Mouse (Mus musculus) G1E-ER4 (cell line): ENCODE data around the gene Sept10. TPM values are rescaled to one million over a fixed set of nuclear protein-coding genes. Genes with fewer than 3 reads are reported as not detected.

Experiments
- GATA1 ChIP-seq: IDR thresholded peaks from one replicate; pipeline ENCODE4 v1.8.0; 2012; ENCODE audit warnings: low read length, inconsistent platforms
- polyA plus RNA-seq: library from polyadenylated mRNA; stranded (reverse); fragments of >175 nt; gene quantifications from 2 replicates; pipeline ENCODE4 v1.2.3, GENCODE M21; 2012

Sept10 gene
- polyA plus RNA-seq, 1 experiment = 0.23 TPM

DNA sequence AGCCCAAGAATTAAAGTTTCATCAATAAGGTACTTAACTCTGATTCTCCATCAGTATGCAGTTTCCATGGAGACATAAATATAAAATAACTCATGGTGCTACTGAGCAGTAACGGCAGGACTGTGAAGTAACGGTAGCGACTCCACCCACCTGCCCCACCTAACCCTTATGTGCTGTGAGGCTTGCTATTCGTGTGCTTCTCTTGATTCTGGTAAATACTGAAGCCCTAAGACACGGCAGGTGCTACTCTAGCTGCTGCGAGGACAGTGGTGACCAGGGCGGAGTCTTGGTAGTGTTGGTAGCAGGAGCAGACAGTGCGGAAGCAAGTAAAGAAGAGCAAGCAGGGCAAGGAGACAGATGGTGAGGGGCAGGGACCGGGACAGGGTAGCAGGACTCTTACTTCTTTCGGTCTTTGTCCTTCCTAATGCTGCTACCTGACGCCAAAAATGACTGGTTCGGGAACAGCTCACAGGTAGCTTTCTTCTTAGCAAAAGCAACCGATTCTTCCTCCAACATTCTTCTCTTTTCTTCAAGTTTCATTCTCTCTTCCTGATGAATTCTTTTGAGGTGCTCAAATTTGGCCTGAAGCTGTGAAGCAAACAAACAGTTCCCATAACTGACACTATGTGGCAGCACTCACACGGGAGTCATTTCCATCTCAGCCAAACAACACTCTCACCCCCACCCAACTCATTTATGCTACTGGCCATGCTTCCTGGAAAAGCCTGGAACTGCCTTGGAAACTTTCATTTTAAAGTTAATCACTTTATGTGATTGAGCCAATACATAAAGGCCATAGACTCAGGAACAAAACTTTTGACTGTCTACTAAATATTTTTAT is 55.3 kb downstream of the Sept10 start:
- TF ChIP-seq GATA1 = no peak

DNA sequence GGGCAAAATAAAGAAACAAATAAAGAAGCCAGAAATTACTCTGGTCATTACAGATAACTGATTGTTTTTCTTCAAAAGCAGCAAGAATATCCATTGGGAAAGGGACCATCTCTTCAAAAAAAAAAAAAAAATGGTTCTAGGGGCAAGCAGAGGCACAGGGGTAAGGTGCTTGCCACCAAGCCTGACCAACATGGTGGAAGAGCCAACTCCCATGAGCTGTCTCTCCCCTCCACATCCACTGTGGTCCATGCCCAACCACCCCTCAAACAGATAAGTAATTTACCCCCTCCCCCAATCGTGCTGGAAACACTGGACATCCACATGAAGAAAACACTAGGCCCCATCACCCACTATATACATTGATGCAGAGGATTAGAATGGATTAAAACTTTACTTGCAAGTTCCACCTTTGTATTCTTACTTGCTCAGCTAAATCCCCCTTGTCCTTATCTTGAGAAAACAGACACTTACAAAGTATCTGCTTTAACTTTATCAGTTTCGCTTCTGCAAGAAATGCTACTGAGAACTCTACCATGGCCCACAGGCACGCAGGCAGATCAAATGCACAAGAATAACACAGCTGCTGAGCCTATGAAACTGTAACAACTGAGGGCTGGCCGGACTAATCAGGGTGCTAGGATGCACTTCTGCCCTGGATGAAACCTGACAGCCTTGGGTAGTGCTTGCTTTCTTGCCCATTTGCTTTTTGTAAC is 59.3 kb downstream of the Sept10 start:
- TF ChIP-seq GATA1 = no peak

DNA sequence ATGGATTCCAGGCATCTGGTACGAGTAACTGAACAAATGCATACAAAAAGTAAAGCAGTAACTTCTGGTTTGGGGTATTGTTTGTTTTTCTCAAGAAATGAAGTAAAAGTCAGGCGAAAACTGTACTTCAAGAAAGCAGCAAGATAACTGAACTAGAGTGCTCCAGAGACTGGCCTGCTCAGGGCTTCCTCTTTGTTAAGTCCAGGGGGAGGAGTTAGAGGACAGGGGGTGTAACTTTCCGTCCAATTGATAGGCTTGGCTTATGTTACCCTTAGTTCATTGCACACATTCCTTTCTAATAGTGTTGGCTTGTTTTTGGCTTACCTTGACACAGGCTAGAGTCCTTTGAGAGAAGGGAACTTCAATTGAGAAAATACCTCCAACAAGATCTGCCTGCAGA is 63.0 kb downstream of the Sept10 start:
- TF ChIP-seq GATA1 = no peak

DNA sequence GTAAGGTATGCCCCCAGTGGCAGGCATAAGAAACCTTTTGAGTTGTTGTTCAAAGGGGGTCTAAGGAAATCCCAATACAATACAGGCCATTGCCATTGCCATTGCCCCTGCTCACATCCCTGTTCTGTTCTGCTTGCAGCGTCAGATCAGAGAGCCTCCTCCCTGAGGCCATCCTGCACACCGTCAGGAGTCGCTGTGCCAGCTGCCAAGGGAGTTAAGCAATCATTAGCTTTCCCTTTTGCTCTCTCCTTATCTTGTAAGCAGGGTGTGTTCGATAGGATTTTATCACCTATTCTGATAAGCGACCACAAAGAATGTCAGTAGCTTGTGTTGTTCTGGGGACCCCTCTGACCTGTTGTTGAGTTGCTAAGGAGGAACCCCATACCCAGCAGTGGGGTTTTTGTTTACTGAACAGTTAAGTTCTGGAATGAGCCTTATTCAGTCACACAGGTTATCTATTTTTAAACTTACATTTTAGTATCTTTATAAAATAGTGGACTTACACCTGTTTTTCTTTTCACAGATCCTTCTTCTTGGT is 69.0 kb downstream of the Sept10 start:
- no peak for TF ChIP-seq GATA1

DNA sequence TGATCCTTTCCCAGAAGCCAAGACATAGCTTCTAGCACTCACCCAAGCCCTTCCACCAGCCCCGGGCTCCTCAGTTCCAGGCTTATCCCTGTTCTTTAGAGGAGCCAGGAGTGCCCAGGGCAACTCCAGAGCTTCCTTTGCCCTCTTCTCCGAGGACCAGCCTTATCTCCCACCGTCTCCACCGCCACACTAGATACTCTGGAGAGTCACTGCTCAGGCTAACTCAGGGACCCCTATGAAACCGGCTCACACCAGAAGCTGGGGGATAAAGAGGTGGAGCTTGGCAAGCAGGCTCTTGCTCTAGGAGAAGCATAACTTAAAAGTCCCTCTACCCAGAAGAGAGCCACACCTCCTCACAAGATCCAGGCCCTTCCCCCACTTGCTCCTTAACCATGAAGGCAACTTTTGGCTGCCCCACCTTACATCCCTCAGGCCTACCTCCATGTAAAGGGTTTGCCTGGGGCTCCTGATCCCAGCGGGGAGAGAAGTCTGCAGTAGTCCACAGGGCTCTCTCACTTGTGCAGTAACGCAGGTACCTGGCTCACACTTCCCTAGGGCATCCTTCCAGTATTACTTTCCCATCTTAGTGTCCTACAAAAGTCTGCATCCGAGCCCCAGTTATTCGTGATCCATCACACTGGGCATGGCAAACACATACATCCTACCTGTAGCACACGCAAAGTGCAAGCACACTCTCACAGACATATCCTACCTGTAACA is 70.5 kb downstream of the Sept10 start:
- no peak for TF ChIP-seq GATA1

DNA sequence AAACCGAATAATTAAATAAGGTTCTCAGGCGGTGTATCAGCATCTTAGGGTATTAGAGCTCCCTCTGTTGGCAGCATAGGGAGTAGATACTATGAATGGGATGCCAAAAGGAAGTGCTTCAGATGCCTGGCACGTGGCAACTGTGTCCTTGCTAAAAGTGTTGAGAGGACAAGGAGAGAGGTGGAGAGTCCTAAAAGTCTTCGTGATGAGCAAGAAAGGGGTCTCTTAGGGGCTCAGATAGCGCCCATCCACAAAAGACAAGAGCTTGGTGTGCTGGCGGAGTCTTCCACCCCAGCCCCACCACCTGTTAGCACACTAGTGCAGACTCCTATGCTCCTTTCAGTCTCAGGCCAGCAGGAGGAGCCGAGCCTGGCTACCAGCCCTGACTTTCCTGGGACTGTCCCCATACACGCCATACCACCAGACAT is 71.7 kb downstream of the Sept10 start:
- TF ChIP-seq GATA1 = no peak

DNA sequence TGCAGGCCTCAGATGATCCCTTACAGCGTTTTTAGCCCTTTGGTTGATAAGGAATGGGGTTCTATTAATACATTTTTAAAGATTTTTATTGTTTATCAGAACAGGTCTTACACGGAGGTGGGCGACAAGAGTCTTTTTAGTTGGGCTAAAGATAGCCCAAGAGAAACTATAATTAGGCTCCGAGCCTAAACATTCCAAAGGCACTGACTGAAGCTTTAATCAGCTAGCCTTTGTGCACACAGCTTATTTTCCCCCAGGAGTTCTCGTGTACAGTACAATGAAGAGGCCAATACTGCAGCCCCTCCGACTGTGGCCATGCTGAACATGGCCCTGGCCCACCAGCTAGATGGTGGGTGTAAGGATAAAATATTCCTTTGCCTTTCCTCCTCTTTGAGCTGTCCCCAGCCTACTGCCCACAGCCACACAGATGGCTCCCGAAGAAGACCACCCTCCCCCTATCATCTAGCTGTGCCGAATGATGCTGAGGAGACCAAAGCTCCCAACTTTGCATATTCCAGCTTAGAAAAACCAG is 88.1 kb downstream of the Sept10 start:
- no peak for TF ChIP-seq GATA1

DNA sequence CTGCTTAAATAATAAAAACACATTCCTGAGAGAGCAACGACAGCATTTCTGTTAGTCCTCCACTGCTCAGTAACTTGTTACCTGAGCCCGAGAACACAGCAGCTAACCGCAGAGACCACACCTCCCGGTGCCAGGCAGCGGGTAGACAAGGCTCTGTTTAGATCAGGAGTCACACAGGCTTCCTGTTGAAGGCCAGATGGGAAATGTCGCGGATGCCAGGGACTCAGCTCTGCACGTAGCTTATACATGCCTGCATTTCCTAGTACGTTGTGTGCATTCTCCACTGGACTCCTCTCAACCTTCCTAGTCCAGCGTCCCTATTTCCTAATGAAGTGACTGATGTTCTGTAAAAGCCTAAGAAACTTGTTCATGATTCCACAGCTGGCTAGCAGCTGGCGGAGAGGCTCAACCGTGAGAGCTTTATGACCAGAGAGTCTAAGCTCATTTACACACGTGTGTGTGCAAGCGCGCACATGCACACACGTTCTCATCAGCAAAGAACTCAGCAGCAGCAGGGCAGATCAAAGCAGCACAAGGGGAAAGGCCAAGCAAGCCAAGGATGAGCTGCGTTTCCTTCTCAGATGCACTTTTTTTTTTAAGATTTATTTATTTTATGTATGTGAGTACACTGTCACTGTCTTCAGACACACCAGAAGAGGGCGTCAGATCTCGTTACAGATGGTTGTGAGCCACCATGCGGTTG is 89.6 kb downstream of the Sept10 start:
- TF ChIP-seq GATA1 = no peak

DNA sequence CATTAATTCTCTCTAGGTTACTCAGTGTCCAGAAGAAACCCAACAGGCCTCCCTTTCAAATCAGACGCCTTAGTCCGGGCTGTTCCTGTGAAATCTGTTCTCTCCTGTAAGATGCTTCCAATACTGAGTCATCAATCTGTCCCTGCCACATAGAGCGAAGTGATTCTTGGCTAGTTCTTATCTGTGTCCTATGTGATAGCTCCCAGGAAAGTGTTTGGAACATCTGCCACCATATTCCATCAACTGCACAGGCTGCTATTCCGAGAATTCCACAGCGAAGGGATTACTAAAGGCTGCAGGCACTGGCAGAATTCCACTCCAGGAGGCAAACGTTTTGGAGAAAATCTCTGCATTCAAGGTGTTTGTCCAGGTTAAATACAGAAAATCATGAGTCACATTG is 94.0 kb downstream of the Sept10 start:
- no peak for TF ChIP-seq GATA1

DNA sequence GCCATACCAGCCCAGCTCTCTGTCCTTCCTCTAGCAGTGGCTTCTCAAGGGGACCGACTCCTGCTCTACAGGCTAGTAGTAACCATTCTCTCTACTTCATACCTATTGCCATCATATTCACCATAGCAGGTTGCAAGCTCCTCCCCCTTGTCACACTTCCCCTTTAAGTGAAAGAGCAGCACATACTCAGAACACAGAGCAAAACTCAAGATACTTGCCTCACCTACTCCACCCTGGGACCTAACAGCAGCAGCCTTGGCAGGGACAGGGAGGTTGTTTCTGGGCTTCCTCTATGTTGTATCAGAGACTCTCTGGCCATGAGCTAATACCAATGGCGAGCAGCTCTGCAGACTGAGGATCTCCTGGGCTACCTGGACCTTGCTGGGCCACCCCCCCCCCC is 96.2 kb downstream of the Sept10 start:
- TF ChIP-seq GATA1 = no peak

DNA sequence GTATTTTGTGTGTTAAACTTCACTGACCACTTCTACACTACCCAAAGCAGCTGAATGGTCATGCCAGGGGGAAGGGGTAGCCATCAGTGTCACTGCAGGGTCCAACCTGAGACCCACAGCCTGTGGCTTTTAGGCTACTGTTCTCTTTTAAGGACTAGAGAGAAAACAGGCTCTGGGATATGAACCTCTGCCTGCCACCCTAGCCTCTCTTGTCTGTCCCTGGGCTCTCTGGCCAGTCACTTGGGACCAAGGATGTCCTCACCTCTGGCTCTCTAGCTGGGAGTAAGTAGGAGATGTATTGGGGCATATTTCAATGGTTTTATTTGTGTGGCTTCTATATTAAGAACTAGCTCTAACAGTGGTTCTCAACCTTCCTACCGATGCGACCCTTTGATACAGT is 101.8 kb downstream of the Sept10 start:
- TF ChIP-seq GATA1 = no peak

DNA sequence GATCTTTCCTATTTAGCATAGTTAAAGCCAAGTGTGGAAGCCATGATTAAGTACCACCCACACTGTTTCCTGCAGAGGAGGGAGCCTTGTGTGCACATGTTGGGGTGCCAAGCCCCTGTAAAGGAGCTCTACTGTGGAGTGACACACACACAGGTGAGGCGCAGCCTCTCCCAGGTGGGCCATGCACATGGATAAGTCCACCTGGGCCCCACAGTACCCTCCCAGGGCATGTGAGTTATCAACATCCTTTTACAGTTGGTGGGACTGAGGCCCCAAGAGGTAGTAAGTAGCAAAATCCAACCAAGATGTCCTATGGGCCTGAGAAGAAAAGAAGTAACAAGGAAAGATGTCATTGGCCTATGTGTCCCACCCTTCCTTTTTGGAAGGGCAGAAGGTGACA is 102.6 kb downstream of the Sept10 start:
- TF ChIP-seq GATA1 = no peak

DNA sequence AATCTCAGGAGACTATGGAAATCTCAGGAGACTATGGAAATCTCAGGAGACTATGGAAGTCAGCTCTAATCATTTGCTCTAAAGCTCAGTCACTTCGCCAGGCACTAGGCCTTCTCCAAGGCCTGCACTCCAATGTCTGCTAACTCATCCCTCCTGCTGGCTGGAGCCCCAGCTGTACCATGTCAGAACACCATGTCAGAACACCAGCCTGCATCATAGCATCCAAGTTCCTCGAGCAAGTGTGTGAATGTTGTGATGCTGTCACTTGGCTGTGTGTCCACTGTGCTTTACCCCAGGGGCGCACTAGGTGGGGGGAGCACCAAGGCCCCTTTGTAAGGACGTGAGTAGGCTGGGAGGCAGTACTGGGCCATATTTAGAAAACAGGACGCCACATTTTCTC is 104.1 kb downstream of the Sept10 start:
- no peak for TF ChIP-seq GATA1

DNA sequence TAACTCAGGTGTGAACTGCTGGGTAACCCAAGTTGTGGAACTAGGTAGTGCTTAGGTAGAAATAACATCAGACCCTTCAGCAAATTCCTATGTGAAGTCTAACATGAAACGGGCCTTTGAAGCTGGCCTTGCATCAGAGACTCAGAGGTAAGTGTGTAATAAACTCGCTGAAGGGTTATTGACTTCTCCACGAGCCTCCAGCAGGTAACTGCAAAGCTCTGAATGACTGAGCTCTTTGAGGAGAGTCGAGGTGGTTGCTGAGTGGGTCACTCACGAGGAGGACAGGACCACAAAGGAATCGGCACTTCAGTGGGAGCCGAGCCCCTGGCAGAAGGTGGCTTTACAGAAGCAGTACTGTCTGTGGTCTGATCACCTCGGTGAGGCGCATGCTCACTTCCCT is 105.3 kb downstream of the Sept10 start:
- TF ChIP-seq GATA1 = no peak

DNA sequence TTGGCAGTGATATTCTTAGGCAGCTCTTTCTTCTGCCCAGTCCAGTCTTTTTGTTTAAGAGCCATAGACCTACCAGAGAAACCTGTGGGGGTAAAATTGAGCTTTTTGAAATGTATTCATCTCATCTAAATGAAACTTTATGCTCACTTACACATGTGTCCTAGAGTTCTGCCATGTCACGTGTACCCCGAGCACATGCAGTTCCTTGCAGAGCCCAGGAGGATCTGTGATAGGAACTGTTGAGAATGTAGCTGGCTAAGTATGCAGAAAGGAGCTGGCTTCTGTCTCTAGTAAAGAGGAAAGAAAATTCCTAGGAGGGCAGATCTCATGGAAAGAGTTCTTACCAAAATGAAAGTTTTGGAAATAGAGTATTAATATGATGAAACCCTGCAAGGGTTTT is 106.0 kb downstream of the Sept10 start:
- no peak for TF ChIP-seq GATA1
